Mouse (Mus musculus): Measurements from ENCODE around the gene Eef2.

The Eef2 gene

GRCm38 (mm10) chr10:81176466-81177271, at the start of gene Eef2:
Gene Eef2, plus strand, starts transcription at chr10:81176631.
- peak; percentile 99 for DNase-seq (ENCODE audit: low spot score)

GRCm38 (mm10) chr10:81134181-81134587, 42.2 kb upstream of the Eef2 start:
- no peak for DNase-seq (ENCODE audit: low spot score)

GRCm38 (mm10) chr10:81134966-81135681, 41.3 kb upstream of the Eef2 start, which contains the start of gene Zbtb7a:
Gene Zbtb7a, plus strand, starts transcription at chr10:81135220.
- no peak for DNase-seq (ENCODE audit: low spot score)

- DNase-seq (ENCODE audit: low spot score): peak; percentile 60
Measured at GRCm38 (mm10) chr10:81135831-81136705, 40.4 kb upstream of the Eef2 start.

- DNase-seq (ENCODE audit: low spot score): peak; percentile 73
Measured at GRCm38 (mm10) chr10:81136706-81137231, 39.7 kb upstream of the Eef2 start.

- DNase-seq (ENCODE audit: low spot score): peak; percentile 99
Measured at GRCm38 (mm10) chr10:81137252-81138130, 38.9 kb upstream of the Eef2 start.

- no peak for DNase-seq (ENCODE audit: low spot score)
Measured at GRCm38 (mm10) chr10:81138131-81138782, 38.2 kb upstream of the Eef2 start.

GRCm38 (mm10) chr10:81138821-81139528, 37.5 kb upstream of the Eef2 start:
- DNase-seq (ENCODE audit: low spot score): no peak

- no peak for DNase-seq (ENCODE audit: low spot score)
Measured at GRCm38 (mm10) chr10:81139529-81139846, 36.9 kb upstream of the Eef2 start.

GRCm38 (mm10) chr10:81140005-81140404, 36.4 kb upstream of the Eef2 start:
- DNase-seq (ENCODE audit: low spot score): no peak

- no peak for DNase-seq (ENCODE audit: low spot score)
Measured at GRCm38 (mm10) chr10:81140717-81141454, 35.5 kb upstream of the Eef2 start.

GRCm38 (mm10) chr10:81141455-81142210, 34.8 kb upstream of the Eef2 start:
- DNase-seq (ENCODE audit: low spot score): no peak

GRCm38 (mm10) chr10:81142551-81142981, 33.9 kb upstream of the Eef2 start:
- no peak for DNase-seq (ENCODE audit: low spot score)

- DNase-seq (ENCODE audit: low spot score): no peak
Measured at GRCm38 (mm10) chr10:81143157-81143633, 33.2 kb upstream of the Eef2 start.

- DNase-seq (ENCODE audit: low spot score): no peak
Measured at GRCm38 (mm10) chr10:81143845-81144437, 32.5 kb upstream of the Eef2 start.

GRCm38 (mm10) chr10:81144667-81145066, 31.8 kb upstream of the Eef2 start:
- no peak for DNase-seq (ENCODE audit: low spot score)

- DNase-seq (ENCODE audit: low spot score): no peak
Measured at GRCm38 (mm10) chr10:81145307-81145706, 31.1 kb upstream of the Eef2 start.

GRCm38 (mm10) chr10:81145778-81146177, 30.7 kb upstream of the Eef2 start:
- DNase-seq (ENCODE audit: low spot score): no peak
